Mouse (Mus musculus): ENCODE results near the gene Dmxl2.

DNA sequence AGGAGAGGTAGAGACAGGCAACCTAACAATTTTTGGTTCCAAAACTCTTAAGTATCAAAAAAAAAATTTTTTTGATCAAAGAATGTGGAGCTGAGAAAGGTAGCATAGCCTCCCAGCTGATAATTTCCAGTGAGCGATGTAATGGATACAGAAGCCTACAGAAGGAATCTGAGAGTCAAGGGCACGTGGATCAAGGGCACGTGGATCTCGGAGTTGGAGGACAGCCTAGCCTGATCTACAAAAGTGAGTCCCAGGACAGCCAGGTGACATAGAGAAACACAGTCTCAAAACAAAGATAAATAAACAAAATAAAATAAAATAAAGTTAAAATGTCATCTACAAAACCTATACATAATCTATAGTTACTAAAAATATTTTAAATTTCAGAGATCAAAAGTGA is 18.7 kb downstream of the Dmxl2 start:
- TF ChIP-seq CTCF (IDR thresholded peaks at IDR 0.05; ENCODE audit: insufficient read depth, low read depth, low read length) (no peak), POLR2A (IDR thresholded peaks at IDR 0.05; ENCODE audit: insufficient read depth, low read depth, low read length) (no peak)
